Mouse (Mus musculus) c-Kit-positive CD71-positive TER-119-positive erythroid progenitor cells, embryonic 14.5 days (primary cell): ENCODE data around the gene Fntb.
A peak's percentile ranks its signal among the peaks of the same experiment; 100 is the strongest.

Source experiments
- DNase-seq: peaks from one replicate; pipeline ENCODE4 v3.0.0-alpha.2; 2013; ENCODE audit warnings: low spot score

Fntb gene

DNA sequence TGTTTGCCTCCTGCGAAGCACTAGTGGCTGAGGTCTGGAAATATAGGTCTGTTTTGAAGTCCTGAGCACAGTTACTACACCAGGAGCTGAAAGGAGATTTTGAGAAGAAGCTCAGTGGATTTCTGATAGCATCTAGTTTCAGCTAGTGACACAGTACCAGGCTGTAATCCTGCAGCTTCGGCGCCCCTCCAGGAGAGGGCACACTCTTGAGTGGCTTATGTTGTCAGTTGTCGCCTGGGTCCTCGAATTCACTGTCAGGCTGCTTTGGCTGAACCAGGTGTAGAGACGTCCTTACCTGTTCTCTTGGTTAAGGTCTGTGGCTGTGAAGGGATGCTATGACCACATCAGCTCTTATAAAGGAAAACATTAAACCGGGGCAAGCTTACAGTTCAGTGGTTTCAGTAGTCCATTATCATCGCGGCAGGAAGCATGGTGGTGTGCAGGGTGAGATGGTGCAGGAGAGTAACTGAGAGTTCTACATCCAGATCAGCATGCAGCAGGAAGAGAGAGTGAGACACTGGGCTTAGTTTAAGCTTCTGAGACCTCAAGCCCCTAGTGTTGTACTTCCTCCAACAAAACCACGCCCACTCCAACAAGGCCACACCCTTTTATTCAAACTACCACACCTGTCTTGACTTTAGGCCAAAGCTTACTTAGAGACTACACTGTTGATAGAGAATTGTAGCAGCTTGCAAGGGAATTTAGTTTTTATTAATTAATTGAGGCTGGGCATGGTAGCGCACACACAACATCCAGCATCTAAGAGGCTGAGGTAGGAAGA is 124.2 kb downstream of the Fntb start:
- DNase-seq = no peak

DNA sequence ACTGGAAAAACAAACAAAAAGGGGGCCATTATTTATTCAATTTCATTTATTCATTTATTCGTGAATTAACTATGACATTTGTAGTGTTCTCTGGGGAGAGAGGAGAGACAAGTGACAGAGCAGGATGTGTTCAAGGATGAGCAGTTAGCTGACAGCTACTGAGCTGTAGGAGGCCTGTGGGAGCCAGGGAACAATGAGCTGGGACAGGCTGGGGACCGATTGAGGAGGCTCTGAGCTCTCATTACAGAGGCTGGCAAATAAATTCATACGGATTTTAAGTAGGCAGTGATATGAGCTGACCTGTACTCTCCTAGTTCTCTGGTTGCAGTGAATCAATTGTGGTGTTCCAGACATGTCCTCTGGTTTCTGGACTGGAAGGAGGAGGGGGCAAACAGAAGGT is 125.8 kb downstream of the Fntb start:
- no peak for DNase-seq

DNA sequence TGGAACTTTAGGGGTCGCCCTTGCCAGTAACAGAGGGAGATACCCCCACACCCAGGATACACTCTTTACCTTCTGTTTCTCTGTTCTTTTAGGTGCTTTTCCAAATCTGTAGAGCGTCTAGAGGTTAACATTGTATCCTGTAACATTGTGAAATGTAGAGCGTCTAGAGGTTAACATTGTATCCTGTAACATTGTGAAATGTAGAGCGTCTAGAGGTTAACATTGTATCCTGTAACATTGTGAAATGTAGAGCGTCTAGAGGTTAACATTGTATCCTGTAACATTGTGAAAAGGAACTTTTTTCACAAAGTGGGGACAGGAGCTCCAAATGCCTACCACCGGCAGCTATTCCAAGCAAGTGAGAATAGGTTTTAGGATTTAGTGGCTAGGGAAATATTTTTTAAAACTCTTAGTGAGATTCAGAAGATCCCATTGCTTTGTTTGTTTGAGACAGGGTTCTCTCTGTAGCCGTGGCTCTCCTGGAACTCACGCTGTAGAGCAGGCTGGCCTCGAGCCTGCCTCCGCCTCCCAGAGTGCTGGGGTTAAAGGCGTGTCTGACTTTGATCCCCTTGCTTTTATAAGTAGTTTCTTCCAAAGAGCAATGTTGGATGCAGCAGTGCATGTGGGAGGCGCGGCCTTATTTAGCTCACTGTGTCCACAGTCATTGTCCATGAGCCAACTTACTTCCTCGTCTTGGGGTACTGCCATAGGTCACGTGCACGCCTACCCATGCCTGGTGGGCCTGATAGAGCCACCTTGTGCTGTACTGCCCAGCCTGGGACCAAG is 127.7 kb downstream of the Fntb start:
- no peak for DNase-seq

DNA sequence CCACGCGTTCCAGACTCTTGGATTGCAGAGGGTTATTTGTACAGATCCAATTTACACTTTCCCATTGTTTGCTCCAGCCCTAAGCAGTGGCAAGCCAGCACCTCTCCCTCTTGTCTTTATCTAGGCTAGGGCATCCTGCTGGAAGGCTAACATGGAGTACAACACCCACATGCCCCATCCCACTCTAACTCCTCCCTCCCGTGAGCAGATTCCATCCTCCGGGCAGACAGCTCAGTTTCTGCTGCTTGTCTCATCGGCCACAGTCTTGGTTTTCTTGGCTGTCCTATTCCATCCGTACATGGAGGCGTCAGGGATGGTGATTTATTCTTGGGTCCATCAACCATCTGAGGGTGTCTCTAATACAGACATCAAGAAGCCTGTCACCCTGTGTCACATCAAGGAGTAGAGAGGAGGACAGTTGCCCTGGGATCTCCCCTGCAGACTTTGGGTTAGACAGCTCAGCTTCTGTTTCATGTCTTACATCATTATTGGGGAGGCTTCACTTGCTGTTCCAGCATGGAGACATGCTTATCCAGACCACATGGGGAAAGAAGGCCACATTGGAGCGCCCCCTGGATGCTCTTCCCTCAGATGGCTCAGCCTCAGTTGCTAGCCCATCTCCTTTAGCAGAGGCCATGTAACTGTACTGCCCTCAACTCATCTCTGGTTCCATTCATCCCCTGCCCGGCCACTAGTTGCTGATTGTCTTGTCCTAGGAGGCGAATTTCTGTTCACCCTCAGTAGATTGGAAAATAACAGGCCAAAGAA is 129.6 kb downstream of the Fntb start:
- DNase-seq = no peak

DNA sequence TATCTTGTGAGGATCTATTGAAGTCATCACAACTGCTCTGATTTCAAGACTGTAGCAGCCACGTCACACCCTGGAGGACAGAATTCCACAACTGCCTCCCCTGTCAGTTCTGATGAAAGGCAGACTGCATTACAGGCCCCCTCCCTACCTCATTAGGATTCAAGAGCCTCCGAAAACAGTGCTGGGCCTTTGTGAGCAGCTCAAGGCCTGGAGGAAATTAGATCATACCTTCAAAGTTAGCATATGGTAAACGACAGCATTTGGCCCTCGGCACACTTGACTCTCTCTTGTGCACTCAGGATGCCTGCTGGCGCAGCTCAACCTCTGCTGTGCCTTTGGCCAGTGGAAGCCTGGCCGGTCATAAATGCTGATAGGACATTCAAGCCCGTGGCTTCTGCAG is 130.4 kb downstream of the Fntb start:
- DNase-seq = no peak

DNA sequence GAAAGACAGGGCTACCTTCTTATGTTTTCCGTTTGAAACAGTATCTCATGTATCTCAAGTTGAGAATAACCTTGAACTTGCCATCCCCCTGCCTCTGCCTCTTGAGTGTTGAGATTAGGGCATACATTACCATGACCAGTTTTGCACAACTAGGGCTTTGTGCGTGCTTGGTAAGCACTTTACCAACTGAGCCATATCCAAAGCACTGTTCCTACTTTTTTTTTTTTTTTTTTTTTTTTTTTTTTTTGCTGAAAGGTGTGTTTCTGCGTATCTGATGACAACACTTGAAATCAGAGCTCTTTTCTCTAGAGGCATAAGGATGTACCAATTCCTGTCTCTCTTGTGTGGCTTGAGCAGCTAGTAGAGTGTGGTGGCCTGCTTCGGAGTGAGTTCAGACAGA is 131.2 kb downstream of the Fntb start:
- no peak for DNase-seq

DNA sequence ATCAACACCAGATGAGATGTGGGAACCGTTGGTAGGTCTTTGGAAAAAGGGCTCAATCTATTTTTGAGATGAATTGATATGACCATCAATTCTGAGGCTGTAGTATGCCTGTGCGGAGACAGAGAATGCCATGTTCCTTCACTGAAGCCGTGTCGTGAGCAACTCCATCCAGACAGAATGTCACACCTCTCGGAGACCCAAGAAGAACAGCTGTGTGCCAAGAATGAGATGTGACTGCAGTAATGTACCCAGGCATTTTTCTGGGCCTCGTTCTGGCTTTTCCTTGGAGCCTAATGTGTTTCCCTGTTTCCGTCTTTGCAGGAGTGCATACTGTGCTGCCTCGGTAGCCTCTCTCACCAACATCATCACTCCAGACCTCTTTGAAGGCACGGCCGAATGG is 131.6 kb downstream of the Fntb start:
- DNase-seq = no peak

DNA sequence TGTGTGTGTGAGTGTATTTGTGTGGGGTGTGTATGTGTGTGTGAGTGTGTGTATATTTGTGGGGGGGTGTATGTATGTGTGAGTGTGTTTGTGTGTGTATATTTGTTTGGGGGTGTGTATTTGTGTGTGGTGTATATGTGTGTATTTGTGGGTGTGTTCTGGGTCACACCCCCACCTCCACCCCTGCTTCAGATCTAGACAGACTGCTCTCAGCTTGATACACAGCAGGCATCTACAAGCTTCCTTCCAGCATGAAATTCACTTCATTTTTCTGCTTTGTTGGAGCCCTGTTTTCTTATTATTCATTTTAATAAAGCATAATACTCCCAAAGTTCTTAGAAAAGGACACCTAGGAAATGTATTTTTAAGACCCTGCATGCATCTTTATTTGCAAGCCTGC is 132.8 kb downstream of the Fntb start:
- DNase-seq = no peak

DNA sequence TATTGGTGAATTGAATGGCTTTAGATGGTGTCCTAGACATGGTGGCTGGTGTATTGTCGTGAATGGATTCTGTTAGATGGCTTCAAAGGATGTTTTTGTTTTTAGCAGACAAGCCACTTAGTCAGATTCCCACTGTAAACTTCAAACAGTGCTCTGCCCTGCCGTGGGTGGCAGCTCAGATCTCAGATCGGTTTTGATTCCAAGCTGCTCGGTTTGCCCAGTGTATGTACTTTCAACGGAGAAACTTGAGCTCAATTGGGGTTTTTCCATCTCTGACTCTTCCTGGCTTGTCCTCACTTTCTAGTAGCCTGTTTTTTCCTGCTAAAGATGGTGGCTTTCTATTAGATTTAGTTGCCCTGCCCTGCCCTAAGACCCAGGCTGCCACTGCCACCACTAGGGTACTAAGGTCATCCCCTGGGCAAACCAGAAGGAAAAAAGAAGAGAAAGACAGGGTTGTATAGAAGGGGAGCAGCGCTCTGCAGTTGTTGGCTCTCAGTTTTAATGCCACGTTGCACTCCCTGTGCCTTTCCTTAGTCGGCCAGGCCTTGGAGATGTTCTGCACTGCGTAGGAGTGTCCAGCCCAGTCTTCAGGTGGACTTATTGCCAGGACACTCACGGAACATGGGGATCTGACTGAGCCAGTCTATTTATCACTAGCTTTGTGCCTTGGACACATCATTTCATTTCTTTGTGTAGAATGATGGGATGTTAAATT is 134.0 kb downstream of the Fntb start:
- DNase-seq = no peak

DNA sequence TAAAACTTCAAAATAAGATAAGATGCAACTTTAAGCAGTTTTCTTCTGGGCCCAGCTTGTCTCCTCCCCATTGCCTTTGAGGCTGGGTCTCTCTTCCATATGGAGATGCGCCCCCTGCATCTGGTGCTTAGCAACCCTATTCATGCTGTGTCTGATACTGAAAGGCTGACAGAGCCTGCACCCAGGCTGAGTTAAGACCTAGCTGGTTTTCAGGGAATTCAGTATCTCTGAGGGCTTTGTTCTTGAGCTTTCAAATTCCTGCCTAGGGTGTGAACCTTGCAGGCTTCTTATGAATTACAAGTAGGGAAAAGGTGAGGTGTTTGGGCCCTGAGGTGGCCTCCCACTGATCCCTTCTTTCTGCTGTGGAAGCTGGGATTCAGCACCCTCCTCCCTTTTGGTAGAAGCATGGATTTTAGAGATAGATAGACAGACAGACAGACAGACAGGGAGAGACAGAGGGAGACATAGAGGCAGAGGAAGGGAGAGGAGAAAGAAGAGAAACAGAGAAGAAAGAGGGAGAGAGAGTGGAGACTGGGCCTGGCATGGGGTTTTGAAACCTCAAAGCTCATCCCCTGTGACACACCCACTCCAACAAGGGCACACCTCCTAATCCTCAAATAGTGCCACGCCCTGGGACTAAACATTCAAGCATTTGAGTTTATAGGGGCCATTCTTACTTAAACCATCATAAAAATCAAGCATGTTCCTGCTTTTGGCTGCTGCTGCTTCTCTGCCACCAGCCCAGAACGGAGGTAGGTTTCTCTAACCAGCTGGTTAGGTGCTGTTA is 136.3 kb downstream of the Fntb start:
- DNase-seq = no peak

DNA sequence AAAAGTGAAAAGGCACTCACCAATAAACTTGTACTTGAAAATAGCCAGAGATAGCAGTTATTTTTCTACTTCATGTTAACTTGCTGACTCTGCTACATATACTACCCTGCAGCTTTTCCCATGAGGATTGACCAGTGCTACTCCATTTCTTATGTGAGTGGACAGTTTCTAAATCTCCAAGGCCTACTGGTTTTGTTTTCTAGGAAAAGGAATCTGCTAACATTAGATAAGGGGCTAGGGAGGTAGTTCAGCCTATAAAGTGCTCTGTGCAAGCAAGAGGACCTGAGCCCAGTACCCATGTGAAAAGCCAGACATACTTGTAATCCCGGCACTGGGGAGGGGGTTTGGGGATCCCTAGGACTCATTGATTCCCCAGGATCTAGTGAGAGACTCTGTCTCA is 140.9 kb downstream of the Fntb start:
- DNase-seq = peak; percentile 34

DNA sequence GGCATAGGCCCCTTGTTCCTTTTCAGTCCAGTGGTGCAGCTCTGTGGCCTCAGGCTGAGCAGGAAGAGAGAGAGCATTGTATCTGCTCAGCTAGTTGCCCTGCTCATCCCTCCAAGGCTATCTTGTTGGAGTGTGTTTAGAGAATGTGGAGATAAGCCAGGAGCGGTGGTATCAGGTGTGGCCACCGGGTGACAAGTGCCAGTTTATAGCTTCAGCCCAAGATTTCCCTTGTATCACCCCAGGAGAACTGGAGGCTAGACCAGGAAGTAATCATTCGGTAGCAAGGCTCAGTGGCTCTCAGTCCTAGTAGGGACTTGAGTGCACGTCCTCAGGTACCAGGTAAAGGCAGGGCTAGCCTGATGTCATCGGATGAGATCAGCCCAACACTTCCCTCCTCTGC is 143.8 kb downstream of the Fntb start:
- DNase-seq = peak; percentile 90

DNA sequence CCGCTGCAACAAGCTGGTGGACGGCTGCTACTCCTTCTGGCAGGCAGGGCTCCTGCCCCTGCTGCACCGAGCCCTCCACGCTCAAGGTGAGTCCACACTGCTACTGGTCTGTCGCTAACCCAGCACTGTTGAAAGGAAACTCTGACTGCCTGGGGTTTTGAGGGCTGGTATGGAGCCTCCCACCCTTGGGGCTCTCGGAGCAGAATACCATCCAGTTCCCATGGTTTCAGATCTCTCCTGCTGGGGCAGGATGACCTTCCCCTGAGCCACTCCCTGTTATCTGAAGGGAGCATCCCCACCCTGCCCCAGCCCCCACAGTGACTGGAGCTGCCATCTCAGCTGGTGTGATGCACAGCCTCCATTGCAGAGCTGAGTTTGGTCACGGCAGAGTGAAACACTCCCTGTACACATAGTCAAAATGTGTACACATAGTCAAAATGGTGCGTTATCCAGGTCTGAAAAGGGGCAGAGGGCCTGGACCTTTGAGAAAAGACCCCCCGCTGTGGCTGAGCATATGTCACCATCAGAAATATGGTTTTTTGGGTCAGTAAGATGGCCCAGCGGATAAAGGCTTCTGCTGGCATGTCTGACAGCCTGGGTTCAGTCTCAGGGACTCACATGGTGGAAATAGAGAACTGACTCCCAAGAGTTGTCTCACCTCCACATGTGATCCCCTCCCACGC is 145.0 kb downstream of the Fntb start:
- DNase-seq = peak; percentile 80

DNA sequence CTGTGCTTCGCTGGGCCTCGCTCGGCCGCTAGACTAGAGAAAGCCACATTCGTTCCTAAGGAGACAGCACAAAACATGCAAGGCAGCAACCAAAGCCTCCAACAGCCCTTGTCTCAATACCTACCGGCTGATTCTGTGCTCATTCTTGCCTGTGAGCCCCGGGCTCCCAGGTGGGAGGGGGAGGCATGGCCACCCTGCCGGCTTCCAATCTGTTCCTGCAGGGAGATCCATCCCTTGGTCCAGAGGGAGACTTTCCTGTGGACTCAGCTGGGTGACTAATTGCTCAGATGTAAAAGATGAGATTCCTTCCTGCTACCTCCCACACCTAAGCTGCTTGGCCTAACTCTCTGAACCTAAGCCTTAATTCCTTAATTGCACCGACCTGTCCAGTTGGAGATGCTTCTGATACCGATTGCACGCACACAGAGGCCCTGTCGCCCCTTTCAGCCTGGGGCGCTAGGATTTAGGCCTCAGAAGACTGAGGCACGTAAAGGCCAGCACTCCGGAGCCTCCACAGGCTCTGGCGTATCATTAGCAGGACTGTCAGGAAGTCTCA is 145.9 kb downstream of the Fntb start:
- DNase-seq = no peak

DNA sequence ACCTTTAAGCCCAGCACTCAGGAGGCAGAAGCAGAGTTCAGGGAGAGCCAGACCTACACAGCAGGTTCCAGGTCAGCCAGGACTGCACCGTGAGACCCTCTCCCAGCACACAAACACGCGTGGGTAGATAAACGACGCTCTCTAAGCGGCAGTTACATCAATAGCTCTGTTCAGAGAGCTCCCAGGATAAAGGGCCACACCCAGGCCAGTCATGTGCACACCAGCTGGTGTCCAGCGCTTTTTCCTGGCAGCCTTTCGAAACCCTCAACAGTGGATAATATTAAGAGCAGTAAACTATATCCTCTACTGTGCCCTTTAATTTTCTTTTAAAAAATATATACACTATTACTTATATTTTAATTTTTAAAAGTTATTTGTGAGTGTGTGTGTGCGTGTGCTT is 146.8 kb downstream of the Fntb start:
- DNase-seq = no peak

DNA sequence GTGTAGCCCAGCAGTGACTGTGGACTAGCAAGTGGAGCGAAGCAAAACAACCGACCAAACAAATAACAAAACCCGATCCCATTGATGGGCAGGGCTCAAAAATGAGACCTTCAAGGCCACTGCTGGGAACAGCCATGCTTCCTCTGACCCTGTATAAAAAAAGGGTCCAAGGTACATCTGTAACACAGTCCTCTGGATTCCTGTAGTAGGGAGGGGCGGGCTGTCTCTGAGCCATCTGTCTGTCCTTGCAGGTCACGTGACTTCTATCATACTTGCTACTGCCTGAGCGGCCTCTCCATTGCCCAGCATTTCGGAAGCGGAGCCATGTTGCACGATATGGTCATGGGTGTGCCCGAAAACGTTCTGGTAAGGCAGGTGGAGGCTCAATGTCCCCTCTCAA is 150.8 kb downstream of the Fntb start:
- DNase-seq = no peak

DNA sequence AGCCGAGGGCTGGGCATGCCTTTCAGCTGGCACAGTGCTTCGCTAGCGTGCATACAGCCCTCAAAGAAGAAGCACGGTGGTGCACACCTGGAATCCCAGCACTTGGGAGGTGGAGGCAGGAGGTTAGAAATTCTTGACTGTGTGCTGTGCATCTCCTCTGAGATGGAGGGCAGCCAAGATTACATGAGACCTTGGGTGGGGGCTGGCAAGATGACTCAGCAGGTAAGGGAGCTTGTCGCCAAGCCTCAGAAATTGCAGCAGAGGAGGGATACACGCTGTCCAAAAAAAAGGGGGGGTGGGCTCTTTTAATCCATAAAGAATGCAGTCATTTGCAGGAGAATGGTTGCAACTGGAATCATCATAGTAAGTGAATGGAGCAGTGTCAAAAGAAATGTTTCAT is 152.7 kb downstream of the Fntb start:
- no peak for DNase-seq

DNA sequence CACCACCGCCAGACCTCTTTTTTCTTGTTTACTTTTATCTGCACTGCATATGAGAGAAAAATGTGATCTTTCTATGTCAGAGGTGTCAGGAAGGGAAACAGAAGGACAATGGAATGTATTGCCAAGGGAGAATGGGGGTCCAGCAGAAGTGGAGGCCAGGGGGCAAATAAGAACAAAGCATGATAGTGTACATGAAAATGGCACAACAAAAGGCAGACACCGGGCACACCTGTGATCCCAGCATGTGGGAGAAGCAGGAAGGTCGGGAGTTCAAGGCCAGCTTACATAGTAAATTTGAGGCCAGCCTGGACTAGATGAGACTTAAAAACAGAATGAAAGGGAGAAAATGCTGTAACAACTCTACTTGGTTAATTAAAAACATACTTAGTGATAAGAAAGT is 153.5 kb downstream of the Fntb start:
- no peak for DNase-seq

DNA sequence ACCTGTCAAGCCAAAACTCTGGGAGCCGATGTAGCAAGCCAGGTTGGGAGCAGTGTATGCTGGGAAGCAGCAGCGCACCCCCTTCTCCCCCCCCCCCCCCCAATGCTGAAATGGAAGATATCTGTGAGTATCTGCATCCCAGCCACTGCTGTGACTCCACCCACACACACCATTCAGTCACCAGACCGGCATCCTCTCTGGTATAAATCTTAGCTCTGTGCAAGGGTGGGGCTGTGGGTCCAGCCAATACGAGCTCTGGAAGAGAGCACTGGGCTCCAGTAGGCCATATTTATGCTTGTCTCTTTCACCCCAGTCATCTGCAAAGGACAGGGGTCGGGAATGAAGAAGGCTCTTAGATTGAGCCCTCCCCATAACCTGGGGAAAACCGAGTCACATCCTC is 155.0 kb downstream of the Fntb start:
- DNase-seq = no peak

DNA sequence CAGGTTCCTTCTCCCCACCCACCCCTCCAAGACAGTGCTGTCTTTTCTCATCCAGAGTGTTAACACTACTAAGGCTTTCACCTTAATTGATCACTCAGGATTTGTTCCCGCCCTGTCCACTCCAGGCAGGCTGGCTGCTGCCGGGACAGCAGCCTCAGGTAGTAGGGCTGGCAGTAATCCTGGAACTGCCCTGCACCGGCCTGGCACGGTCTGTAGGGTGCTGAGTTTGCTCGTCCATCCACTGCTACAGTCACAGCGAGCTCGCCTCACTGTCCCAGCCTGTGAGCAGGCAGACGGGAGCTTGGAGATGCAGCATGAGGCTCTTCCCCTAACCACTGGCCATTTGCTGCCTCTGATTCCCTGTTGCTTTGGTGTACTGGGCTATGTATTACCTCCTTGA is 155.6 kb downstream of the Fntb start:
- no peak for DNase-seq

DNA sequence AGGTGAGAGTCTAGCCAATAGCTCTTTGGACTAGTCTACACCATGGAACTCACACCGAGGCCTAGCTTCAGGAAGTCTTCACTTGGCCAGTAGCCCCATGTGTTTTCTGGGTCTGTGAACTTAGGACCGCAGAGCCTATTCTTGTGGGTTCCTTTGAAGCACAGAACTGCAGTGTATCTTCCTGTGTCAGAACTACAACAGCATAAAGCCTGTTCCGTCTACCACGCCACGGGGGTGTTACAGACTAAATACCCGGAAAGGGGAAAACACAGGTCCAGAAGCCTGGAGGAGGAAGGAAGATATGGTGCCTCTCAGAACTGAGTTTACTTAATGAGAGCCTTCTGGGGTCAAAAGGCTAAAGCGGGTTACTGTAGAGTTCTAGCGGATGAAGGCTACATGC is 157.7 kb downstream of the Fntb start:
- no peak for DNase-seq
